Mouse (Mus musculus) lung, embryonic 14.5 days (tissue): Measurements from ENCODE around the gene Eps8l3. TPM values are rescaled to one million over a fixed set of nuclear protein-coding genes. Genes with fewer than 3 reads are reported as not detected.

ENCODE experiments used
- ATAC-seq: fragments of 200-750 bp; cut with Nextera tagmentation; 2 replicates; pipeline ENCODE4 v1.8.0; 2017; ENCODE audit warnings: mild to moderate bottlenecking, moderate TSS enrichment, moderate library complexity; ENCODE audit not compliant: insufficient read depth
- DNase-seq: peaks from one replicate; pipeline ENCODE4 v3.0.0-alpha.2; 2015
- H3K27ac ChIP-seq: fragments of 300-500 bp; sonication (generic); 2 replicates; pipeline ENCODE4 v1.5.1; 2014; ENCODE audit warnings: low read depth, mild to moderate bottlenecking, moderate library complexity
- H3K27me3 ChIP-seq: fragments of 300-500 bp; sonication (generic); 2 replicates; pipeline ENCODE4 v1.6.1; 2014; ENCODE audit warnings: low read length, control low read depth; ENCODE audit not compliant: insufficient read depth
- H3K36me3 ChIP-seq: fragments of 300-500 bp; sonication (generic); 2 replicates; pipeline ENCODE4 v1.6.1; 2014; ENCODE audit warnings: control low read depth; ENCODE audit not compliant: insufficient read depth
- H3K4me1 ChIP-seq: fragments of 300-500 bp; sonication (generic); 2 replicates; pipeline ENCODE4 v1.6.1; 2014; ENCODE audit warnings: antibody characterized with exemption, control low read depth; ENCODE audit not compliant: insufficient read depth
- H3K4me2 ChIP-seq: fragments of 300-500 bp; sonication (generic); 2 replicates; pipeline ENCODE4 v1.6.1; 2014; ENCODE audit warnings: mild to moderate bottlenecking
- H3K4me3 ChIP-seq: fragments of 300-500 bp; sonication (generic); 2 replicates; pipeline ENCODE4 v1.5.1; 2014; ENCODE audit warnings: low read depth, low read length
- H3K9ac ChIP-seq: fragments of 300-500 bp; sonication (generic); 2 replicates; pipeline ENCODE4 v1.6.1; 2014
- H3K9me3 ChIP-seq: fragments of 300-500 bp; sonication (generic); 2 replicates; pipeline ENCODE4 v1.6.1; 2016; ENCODE audit warnings: low read depth, low read length, control low read depth
- CTCF ChIP-seq: IDR thresholded peaks from 2 replicates; pipeline ENCODE4 v1.5.1; 2016; ENCODE audit warnings: antibody characterized with exemption, low read depth
- WGBS: fragments of 180-500 bp; shearing (Covaris S2); extraction: QIAGEN DNeasy Blood & Tissue Kit; methylation state at CpG from one replicate; pipeline ENCODE4 v1.1.7; 2014; 5-methylcytosine and 5-hydroxymethylcytosine counted together
- polyA plus RNA-seq: library from polyadenylated mRNA; unstranded; fragments of >200 nt; fragmentation: Nextera tagmentation; extraction: Ambion mirVana; gene quantifications from 2 replicates; pipeline ENCODE4 v1.2.1, GENCODE M21; 2014

The Eps8l3 gene
- polyA plus RNA-seq, 1 experiment from 2014 or later = not detected

GRCm38 (mm10) chr3:107932128-107932527, 55.1 kb downstream of the Eps8l3 start:
- no peak for TF ChIP-seq CTCF
- no peak overlapping the region for H3K27ac ChIP-seq

GRCm38 (mm10) chr3:107935268-107935667, 58.2 kb downstream of the Eps8l3 start:
- 66% methylated on average over 3 of the region's 3 CpGs for WGBS
- H3K4me3 ChIP-seq = no peak overlapping the region
- no peaks in the 10 kb centered on the region for H3K36me3 ChIP-seq
- no peak overlapping the region for H3K4me2 ChIP-seq
- DNase-seq (no peak), ATAC-seq (no peak)
- H3K27me3 ChIP-seq = no peaks in the 10 kb centered on the region
- TF ChIP-seq CTCF = no peak
- no peaks in the 10 kb centered on the region for H3K4me1 ChIP-seq
- no peak overlapping the region for H3K27ac ChIP-seq
- no peak overlapping the region for H3K9ac ChIP-seq
- no peaks in the 10 kb centered on the region for H3K9me3 ChIP-seq

More at GRCm38 (mm10) chr3:107932128-107932527, 55.1 kb downstream of the Eps8l3 start:
- WGBS = 62% methylated on average over 6 of the region's 6 CpGs
- H3K27me3 ChIP-seq = no peaks in the 10 kb centered on the region
- H3K4me3 ChIP-seq = no peak overlapping the region
- ATAC-seq (no peak), DNase-seq (no peak)
- H3K4me1 ChIP-seq = no peaks in the 10 kb centered on the region
- H3K9ac ChIP-seq = no peak overlapping the region
- H3K36me3 ChIP-seq = no peaks in the 10 kb centered on the region
- no peak overlapping the region for H3K4me2 ChIP-seq
- H3K9me3 ChIP-seq = no peaks in the 10 kb centered on the region

GRCm38 (mm10) chr3:107935888-107936287, 58.9 kb downstream of the Eps8l3 start:
- Histone ChIP-seq H3K4me3 (no peak overlapping the region), H3K27me3 (no peaks in the 10 kb centered on the region), H3K4me2 (no peak overlapping the region), H3K9ac (no peak overlapping the region), H3K9me3 (no peaks in the 10 kb centered on the region), H3K27ac (no peak overlapping the region), H3K36me3 (no peaks in the 10 kb centered on the region), H3K4me1 (no peaks in the 10 kb centered on the region)
- 46% methylated on average over 3 of the region's 3 CpGs for WGBS
- TF ChIP-seq CTCF = no peak
- ATAC-seq = no peak
- no peak for DNase-seq

- TF ChIP-seq CTCF = peak; percentile 88
- Histone ChIP-seq H3K9me3 (no peaks in the 10 kb centered on the region), H3K36me3 (no peaks in the 10 kb centered on the region), H3K4me2 (no peak overlapping the region), H3K27ac (no peak overlapping the region), H3K9ac (no peak overlapping the region), H3K4me1 (no peaks in the 10 kb centered on the region), H3K27me3 (no peaks in the 10 kb centered on the region), H3K4me3 (no peak overlapping the region)
- WGBS = 34% methylated on average over 3 of the region's 3 CpGs
- ATAC-seq (peak; percentile 53; the same call in 1 of the 2 replicates), DNase-seq (peak; percentile 76)
These were observed 62.4 kb downstream of the Eps8l3 start for GRCm38 (mm10) chr3:107939403-107939802.

GRCm38 (mm10) chr3:107939830-107940229, 62.8 kb downstream of the Eps8l3 start:
- peak; percentile 28; the same call in 1 of the 2 replicates for ATAC-seq
- 61% methylated on average over 4 of the region's 4 CpGs for WGBS

GRCm38 (mm10) chr3:107940524-107940923, 63.5 kb downstream of the Eps8l3 start:
- H3K4me3 ChIP-seq = no peak overlapping the region
- H3K9ac ChIP-seq = no peak overlapping the region
- H3K36me3 ChIP-seq = no peaks in the 10 kb centered on the region
- no peaks in the 10 kb centered on the region for H3K4me1 ChIP-seq
- TF ChIP-seq CTCF = no peak
- H3K27me3 ChIP-seq = no peaks in the 10 kb centered on the region
- whole genome bisulfite sequencing = 46% methylated on average over 7 of the region's 7 CpGs
- DNase-seq (no peak), ATAC-seq (no peak)
- H3K9me3 ChIP-seq = no peaks in the 10 kb centered on the region
- H3K27ac ChIP-seq = no peak overlapping the region
- no peak overlapping the region for H3K4me2 ChIP-seq

More at GRCm38 (mm10) chr3:107939830-107940229, 62.8 kb downstream of the Eps8l3 start:
- no peaks in the 10 kb centered on the region for H3K36me3 ChIP-seq
- H3K27me3 ChIP-seq = no peaks in the 10 kb centered on the region
- no peak overlapping the region for H3K27ac ChIP-seq
- no peak overlapping the region for H3K4me2 ChIP-seq
- H3K4me3 ChIP-seq = no peak overlapping the region
- H3K4me1 ChIP-seq = no peaks in the 10 kb centered on the region
- DNase-seq = no peak
- H3K9ac ChIP-seq = no peak overlapping the region
- TF ChIP-seq CTCF = no peak
- no peaks in the 10 kb centered on the region for H3K9me3 ChIP-seq

- Histone ChIP-seq H3K4me3 (no peak overlapping the region), H3K9ac (no peak overlapping the region), H3K9me3 (no peaks in the 10 kb centered on the region), H3K4me1 (no peaks in the 10 kb centered on the region), H3K27ac (no peak overlapping the region), H3K36me3 (no peaks in the 10 kb centered on the region), H3K4me2 (no peak overlapping the region), H3K27me3 (no peaks in the 10 kb centered on the region)
- ATAC-seq = no peak
- 79% methylated on average over 4 of the region's 4 CpGs for WGBS
- TF ChIP-seq CTCF = no peak
- DNase-seq = no peak
These were observed 64.2 kb downstream of the Eps8l3 start for GRCm38 (mm10) chr3:107941261-107941660.

Other genes starting within 250 kb of the Eps8l3 start
- gene Gm10961, start 245.9 kb upstream of the Eps8l3 start, polyA plus RNA-seq = not detected in 2 replicates
- gene Strip1, start 245.5 kb upstream of the Eps8l3 start, polyA plus RNA-seq = 61.1 and 63.4 TPM in 2 replicates
- gene Ahcyl1, start 180.7 kb upstream of the Eps8l3 start, polyA plus RNA-seq = 106 and 107 TPM in 2 replicates
- 9.3 and 12.9 TPM in 2 replicates for gene Csf1, start 116.8 kb upstream of the Eps8l3 start, polyA plus RNA-seq
- gene Gstm5, start 18.6 kb downstream of the Eps8l3 start, polyA plus RNA-seq = 142 and 148 TPM in 2 replicates
- gene Gstm7, start 54.6 kb downstream of the Eps8l3 start, polyA plus RNA-seq = 12.3 and 13.9 TPM in 2 replicates
- 2.2 and 2.9 TPM in 2 replicates for gene Gstm6, start 66.5 kb downstream of the Eps8l3 start, polyA plus RNA-seq
- gene Gstm3, start 92.1 kb downstream of the Eps8l3 start, polyA plus RNA-seq = 0.18 and 0.31 TPM in 2 replicates
- 103 and 116 TPM in 2 replicates for gene Gstm2, start 109.2 kb downstream of the Eps8l3 start, polyA plus RNA-seq
- 38.1 and 42.5 TPM in 2 replicates for gene Gstm1, start 140.7 kb downstream of the Eps8l3 start, polyA plus RNA-seq
- gene Gstm4, start 167.7 kb downstream of the Eps8l3 start, polyA plus RNA-seq = 16.0 and 16.8 TPM in 2 replicates
- gene Ampd2, start 209.4 kb downstream of the Eps8l3 start, polyA plus RNA-seq = 31.4 and 37.4 TPM in 2 replicates
- gene Gnat2, start 215.6 kb downstream of the Eps8l3 start, polyA plus RNA-seq = 0.50 and 0.97 TPM in 2 replicates